Mouse (Mus musculus) liver, embryonic 11.5 days (tissue): Measurements from ENCODE around the gene Rhox6. TPM values are rescaled to one million over a fixed set of nuclear protein-coding genes. Genes with fewer than 3 reads are reported as not detected.

Source experiments
- polyA plus RNA-seq: library from polyadenylated mRNA; unstranded; fragments of >200 nt; fragmentation: Nextera tagmentation; extraction: Ambion mirVana; gene quantifications from 2 replicates; pipeline ENCODE4 v1.2.1, GENCODE M21; 2014

Rhox6 gene
- polyA plus RNA-seq, 1 experiment from 2014 or later = not detected

Other genes with a start within 250 kb of the Rhox6 start
- gene Rhox3f, start 245.9 kb upstream of the Rhox6 start, polyA plus RNA-seq = not detected in 2 replicates
- not detected in 2 replicates for gene Rhox4f, start 219.2 kb upstream of the Rhox6 start, polyA plus RNA-seq
- gene Rhox3g, start 198.3 kb upstream of the Rhox6 start, polyA plus RNA-seq = not detected in 2 replicates
- not detected in 2 replicates for gene Rhox2g, start 183.4 kb upstream of the Rhox6 start, polyA plus RNA-seq
- gene Rhox4g, start 175.6 kb upstream of the Rhox6 start, polyA plus RNA-seq = not detected in 2 replicates
- gene Rhox3h, start 158.1 kb upstream of the Rhox6 start, polyA plus RNA-seq = not detected in 2 replicates
- gene Rhox2h, start 153.6 kb upstream of the Rhox6 start, polyA plus RNA-seq = not detected in 2 replicates
- 11.8 and 12.8 TPM in 2 replicates for gene Rhox5, start 22.1 kb upstream of the Rhox6 start, polyA plus RNA-seq
- gene Rhox7a, start 4.8 kb downstream of the Rhox6 start, polyA plus RNA-seq = not detected in 2 replicates
- not detected in 2 replicates for gene Rhox8, start 52.0 kb downstream of the Rhox6 start, polyA plus RNA-seq
- gene Rhox7b, start 70.3 kb downstream of the Rhox6 start, polyA plus RNA-seq = not detected in 2 replicates
- gene Rhox9, start 74.9 kb downstream of the Rhox6 start, polyA plus RNA-seq = not detected in 2 replicates
- gene Btg1-ps1, start 191.9 kb downstream of the Rhox6 start, polyA plus RNA-seq = not detected in 2 replicates
- gene Btg1-ps2, start 216.2 kb downstream of the Rhox6 start, polyA plus RNA-seq = not detected in 2 replicates
- not detected in 2 replicates for gene Rhox10, start 239.6 kb downstream of the Rhox6 start, polyA plus RNA-seq